Mouse (Mus musculus): ENCODE results near the gene Kap. TPM values are rescaled to one million over a fixed set of nuclear protein-coding genes. Genes with fewer than 3 reads are reported as not detected.
"Not testable (repeated sequence)": the region's sequence is repeated elsewhere in the genome, so short reads cannot be mapped to it uniquely, and the experiment has no call there.

Gene Kap
- polyA plus RNA-seq (2012; ENCODE audit: insufficient read depth, insufficient read length, missing spikeins), result not detected in 2 replicates

DNA sequence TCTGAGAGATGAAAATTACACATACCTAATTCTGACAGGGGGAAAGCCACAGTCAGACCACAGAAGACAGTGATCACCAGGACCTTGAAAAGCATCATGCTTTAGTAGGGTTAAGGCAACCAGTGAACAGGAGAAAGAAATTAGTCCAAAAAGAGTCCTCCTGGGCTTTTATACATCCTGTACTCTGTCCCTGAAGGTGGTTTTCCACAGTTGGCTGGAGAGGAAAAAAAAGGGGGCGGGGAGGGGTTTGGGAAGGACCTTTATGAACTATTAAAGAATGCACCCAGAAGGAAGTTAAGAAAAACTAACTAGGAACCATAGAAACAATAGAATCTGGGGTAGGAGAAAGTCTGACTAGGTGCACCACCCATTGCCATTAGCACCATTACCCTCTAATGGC, at the start of gene Kap:
Gene Kap (minus strand): TSS at position 237 of the 400 bp plus-strand sequence.
- TF ChIP-seq CTCF (IDR thresholded peaks at IDR 0.05; ENCODE audit: low read depth, low read length), result no peak
- no peak for TF ChIP-seq POLR2A (IDR thresholded peaks at IDR 0.05; ENCODE audit: borderline replicate concordance, low read depth, low read length)
- Histone ChIP-seq H3K4me3 (ENCODE audit: insufficient read depth, low read length) (no peak within 1 kb of the TSS), H3K27ac (ENCODE audit: insufficient read depth, low read depth, low read length) (no peak within 1 kb of the TSS), H3K4me1 (ENCODE audit: control insufficient read depth, insufficient read depth, low read length) (no peaks in the 10 kb centered on the region)

GRCm38 (mm10) chr6:133885871-133886415, 32.4 kb upstream of the Kap start:
- no peak overlapping the region for H3K27ac ChIP-seq (ENCODE audit: insufficient read depth, low read depth, low read length)
- H3K4me3 ChIP-seq (ENCODE audit: insufficient read depth, low read length), result no peak overlapping the region
- H3K4me1 ChIP-seq (ENCODE audit: control insufficient read depth, insufficient read depth, low read length), result no peaks in the 10 kb centered on the region
- TF ChIP-seq CTCF (IDR thresholded peaks at IDR 0.05; ENCODE audit: low read depth, low read length), result no peak

GRCm38 (mm10) chr6:133883446-133883985, 30.0 kb upstream of the Kap start:
- TF ChIP-seq POLR2A (IDR thresholded peaks at IDR 0.05; ENCODE audit: borderline replicate concordance, low read depth, low read length), result no peak
- TF ChIP-seq CTCF (IDR thresholded peaks at IDR 0.05; ENCODE audit: low read depth, low read length), result no peak
- Histone ChIP-seq H3K4me1 (ENCODE audit: control insufficient read depth, insufficient read depth, low read length) (no peaks in the 10 kb centered on the region), H3K4me3 (ENCODE audit: insufficient read depth, low read length) (no peak overlapping the region), H3K27ac (ENCODE audit: insufficient read depth, low read depth, low read length) (no peak overlapping the region)

DNA sequence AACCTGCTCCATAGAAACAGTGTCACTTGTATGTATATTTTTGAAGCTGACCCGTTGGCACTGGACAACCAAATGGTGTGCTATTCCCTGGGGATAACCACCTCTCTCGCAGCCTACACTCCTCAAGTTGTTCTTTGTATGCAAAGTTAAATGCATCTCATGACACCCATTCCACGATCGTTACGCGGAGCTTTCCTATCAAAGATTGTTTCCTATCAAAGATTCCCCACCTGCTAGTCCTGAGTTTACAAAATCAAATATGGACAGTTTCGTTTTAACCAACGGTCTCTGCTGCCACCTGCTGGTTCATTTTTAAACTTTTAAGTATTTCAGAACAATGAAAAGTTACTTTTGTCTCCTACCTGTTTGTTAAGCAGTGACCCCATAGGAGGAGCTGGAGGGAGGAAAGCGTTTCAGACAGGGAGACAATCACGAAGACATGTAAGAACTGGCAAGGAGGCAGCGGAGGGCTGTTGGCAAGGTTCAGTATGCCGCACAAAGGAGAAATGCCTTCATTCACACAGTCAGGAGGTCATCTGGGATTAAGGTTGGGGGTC, 22.4 kb upstream of the Kap start:
- H3K27ac ChIP-seq (ENCODE audit: insufficient read depth, low read depth, low read length), result no peak overlapping the region
- no peak for TF ChIP-seq POLR2A (IDR thresholded peaks at IDR 0.05; ENCODE audit: borderline replicate concordance, low read depth, low read length)
- TF ChIP-seq CTCF (IDR thresholded peaks at IDR 0.05; ENCODE audit: low read depth, low read length), result no peak
- H3K4me1 ChIP-seq (ENCODE audit: control insufficient read depth, insufficient read depth, low read length), result no peaks in the 10 kb centered on the region
- H3K4me3 ChIP-seq (ENCODE audit: insufficient read depth, low read length), result no peak overlapping the region

- TF ChIP-seq CTCF (IDR thresholded peaks at IDR 0.05; ENCODE audit: low read depth, low read length) (no peak), POLR2A (IDR thresholded peaks at IDR 0.05; ENCODE audit: borderline replicate concordance, low read depth, low read length) (no peak)
- Histone ChIP-seq H3K27ac (ENCODE audit: insufficient read depth, low read depth, low read length) (no peak overlapping the region), H3K4me3 (ENCODE audit: insufficient read depth, low read length) (no peak overlapping the region)
Measured at GRCm38 (mm10) chr6:133872667-133873066, 19.1 kb upstream of the Kap start.

GRCm38 (mm10) chr6:133871131-133871530, 17.6 kb upstream of the Kap start:
- Histone ChIP-seq H3K4me3 (ENCODE audit: insufficient read depth, low read length) (no peak overlapping the region), H3K27ac (ENCODE audit: insufficient read depth, low read depth, low read length) (no peak overlapping the region), H3K4me1 (ENCODE audit: control insufficient read depth, insufficient read depth, low read length) (no peaks in the 10 kb centered on the region)
- no peak for TF ChIP-seq POLR2A (IDR thresholded peaks at IDR 0.05; ENCODE audit: borderline replicate concordance, low read depth, low read length)
- TF ChIP-seq CTCF (IDR thresholded peaks at IDR 0.05; ENCODE audit: low read depth, low read length), result no peak

More at GRCm38 (mm10) chr6:133872667-133873066, 19.1 kb upstream of the Kap start:
- no peaks in the 10 kb centered on the region for H3K4me1 ChIP-seq (ENCODE audit: control insufficient read depth, insufficient read depth, low read length)

DNA sequence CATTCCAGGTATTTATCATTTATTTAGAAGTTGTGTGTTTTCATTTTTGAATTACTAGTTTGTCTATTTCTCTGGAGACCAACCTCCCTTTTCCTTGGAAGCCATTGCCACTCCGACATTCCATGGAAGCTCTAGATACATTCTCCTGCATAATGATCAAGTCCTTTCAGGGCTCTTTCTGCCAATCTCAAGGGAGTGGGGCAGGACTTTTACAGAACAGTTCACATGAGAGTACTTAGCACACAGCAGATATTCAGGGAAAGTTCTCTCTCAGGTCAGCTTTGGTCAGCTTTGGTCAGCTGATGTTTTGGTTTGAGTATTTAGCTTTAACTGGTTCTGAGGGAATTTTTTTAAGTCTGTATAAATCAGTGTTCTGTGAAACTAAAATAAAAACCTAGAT, 14.8 kb upstream of the Kap start:
- no peaks in the 10 kb centered on the region for H3K4me1 ChIP-seq (ENCODE audit: control insufficient read depth, insufficient read depth, low read length)
- no peak overlapping the region for H3K4me3 ChIP-seq (ENCODE audit: insufficient read depth, low read length)
- TF ChIP-seq CTCF (IDR thresholded peaks at IDR 0.05; ENCODE audit: low read depth, low read length) (no peak), POLR2A (IDR thresholded peaks at IDR 0.05; ENCODE audit: borderline replicate concordance, low read depth, low read length) (no peak)
- no peak overlapping the region for H3K27ac ChIP-seq (ENCODE audit: insufficient read depth, low read depth, low read length)

DNA sequence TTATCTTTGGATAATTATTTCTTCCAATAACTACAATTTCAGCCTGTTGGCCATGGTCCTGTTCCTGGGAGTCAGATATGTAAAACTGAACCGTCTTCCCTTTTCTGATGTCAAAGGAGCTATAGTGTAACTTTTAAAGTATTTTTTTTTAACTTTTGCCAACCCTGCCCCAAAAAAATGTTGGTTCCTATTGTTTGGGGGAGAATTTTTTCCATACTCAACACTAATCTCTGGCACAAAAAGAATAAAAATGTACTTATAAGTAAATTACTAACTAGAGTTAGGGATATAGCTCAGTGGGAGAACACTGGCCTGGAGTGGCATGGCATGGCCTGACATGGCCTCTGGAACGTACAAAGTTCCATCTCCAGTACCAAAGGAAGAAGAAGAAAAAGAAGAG, 2.3 kb upstream of the Kap start:
- Histone ChIP-seq H3K4me1 (ENCODE audit: control insufficient read depth, insufficient read depth, low read length) (no peaks in the 10 kb centered on the region), H3K27ac (ENCODE audit: insufficient read depth, low read depth, low read length) (no peak overlapping the region), H3K4me3 (ENCODE audit: insufficient read depth, low read length) (no peak overlapping the region)
- no peak for TF ChIP-seq CTCF (IDR thresholded peaks at IDR 0.05; ENCODE audit: low read depth, low read length)
- TF ChIP-seq POLR2A (IDR thresholded peaks at IDR 0.05; ENCODE audit: borderline replicate concordance, low read depth, low read length), result no peak

DNA sequence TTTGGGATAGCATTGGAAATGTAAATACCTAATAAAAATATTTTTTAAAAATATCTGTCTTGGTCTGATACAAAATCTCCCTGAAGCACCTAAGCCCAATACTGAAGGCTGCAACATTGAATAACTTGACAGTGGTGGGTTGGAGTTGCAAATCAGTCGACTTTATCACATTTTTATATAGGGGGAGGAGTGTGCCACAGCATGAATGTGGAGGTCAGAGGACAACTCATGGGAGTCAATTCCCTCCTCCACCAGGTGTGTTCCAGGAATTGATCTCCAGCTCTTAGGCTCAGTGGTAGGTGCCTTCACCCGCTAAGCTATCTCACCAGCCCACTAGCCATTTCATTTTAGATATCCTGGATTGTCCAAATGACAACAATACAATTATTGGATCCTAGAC, 4.2 kb downstream of the Kap start:
- Histone ChIP-seq H3K4me3 (ENCODE audit: insufficient read depth, low read length) (no peak overlapping the region), H3K4me1 (ENCODE audit: control insufficient read depth, insufficient read depth, low read length) (no peaks in the 10 kb centered on the region), H3K27ac (ENCODE audit: insufficient read depth, low read depth, low read length) (no peak overlapping the region)
- no peak for TF ChIP-seq POLR2A (IDR thresholded peaks at IDR 0.05; ENCODE audit: borderline replicate concordance, low read depth, low read length)
- TF ChIP-seq CTCF (IDR thresholded peaks at IDR 0.05; ENCODE audit: low read depth, low read length), result no peak

- not testable (repeated sequence) for H3K27ac ChIP-seq (ENCODE audit: insufficient read depth, low read depth, low read length); H3K4me3 ChIP-seq (ENCODE audit: insufficient read depth, low read length); H3K4me1 ChIP-seq (ENCODE audit: control insufficient read depth, insufficient read depth, low read length)
Measured at GRCm38 (mm10) chr6:133848861-133849260, 4.7 kb downstream of the Kap start.

GRCm38 (mm10) chr6:133838296-133838995, 15.1 kb downstream of the Kap start:
- not testable (repeated sequence) for H3K4me3 ChIP-seq (ENCODE audit: insufficient read depth, low read length); H3K27ac ChIP-seq (ENCODE audit: insufficient read depth, low read depth, low read length); H3K4me1 ChIP-seq (ENCODE audit: control insufficient read depth, insufficient read depth, low read length)
